Mouse (Mus musculus) skeletal muscle tissue, adult 2 months (tissue): Measurements from ENCODE around the gene Tspan33.
A peak's percentile ranks its signal among the peaks of the same experiment; 100 is the strongest.

Experiments
- DNase-seq: peaks from one replicate; pipeline ENCODE4 v3.0.0-alpha.2; 2012; ENCODE audit warnings: low read depth, low spot score

The Tspan33 gene

DNA sequence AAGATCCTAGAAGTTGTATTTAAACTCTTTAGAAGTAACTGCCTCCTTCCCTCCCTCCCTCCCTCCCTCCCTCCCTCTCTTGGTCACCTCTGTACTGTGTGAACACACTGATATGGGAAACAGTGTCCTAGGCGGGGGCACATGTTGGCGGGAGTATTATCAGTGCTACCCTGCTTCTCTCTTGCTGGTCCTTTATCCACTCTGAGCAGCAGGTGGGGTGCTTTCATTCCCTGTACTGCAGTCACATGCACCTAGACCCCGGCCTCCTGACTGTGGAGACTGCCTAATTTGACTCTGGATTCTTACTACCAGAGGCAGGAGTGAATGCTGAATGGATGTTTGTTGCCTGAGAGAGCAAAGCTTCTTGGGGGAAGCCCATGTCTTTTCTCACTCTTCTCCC lies 3.5 kb downstream of the Tspan33 start:
- no peak for DNase-seq

DNA sequence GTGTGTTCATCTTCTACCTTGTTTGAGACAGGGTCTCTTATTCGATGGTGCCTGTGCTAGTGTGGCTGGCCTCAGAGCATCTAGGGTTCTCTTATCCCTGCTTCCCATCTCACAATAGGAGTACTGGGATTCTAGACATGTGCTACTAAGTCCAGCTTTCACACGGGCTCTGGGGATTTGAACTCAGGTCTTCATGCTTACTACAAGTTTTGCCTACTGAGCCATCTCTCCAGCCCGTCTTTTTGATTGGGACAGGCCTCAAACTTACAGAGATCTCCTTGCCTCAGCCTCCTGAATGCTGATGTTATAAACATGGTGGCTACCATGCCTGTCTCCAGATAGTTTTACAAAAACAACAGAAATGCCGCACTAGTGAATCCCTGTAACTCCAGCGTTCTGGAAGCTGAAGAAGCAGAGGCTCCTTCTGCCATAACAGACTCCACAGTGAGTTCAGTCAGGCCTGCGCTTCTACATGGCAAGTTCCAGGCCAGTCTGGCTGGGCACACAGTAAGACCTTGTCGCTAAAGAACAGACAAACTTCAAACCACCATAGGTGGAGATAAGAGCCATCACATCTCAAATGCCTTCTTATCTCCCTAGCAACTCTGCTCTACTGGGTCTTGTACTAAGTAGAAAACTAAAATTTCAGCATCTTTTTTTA lies 5.2 kb downstream of the Tspan33 start:
- DNase-seq: no peak

DNA sequence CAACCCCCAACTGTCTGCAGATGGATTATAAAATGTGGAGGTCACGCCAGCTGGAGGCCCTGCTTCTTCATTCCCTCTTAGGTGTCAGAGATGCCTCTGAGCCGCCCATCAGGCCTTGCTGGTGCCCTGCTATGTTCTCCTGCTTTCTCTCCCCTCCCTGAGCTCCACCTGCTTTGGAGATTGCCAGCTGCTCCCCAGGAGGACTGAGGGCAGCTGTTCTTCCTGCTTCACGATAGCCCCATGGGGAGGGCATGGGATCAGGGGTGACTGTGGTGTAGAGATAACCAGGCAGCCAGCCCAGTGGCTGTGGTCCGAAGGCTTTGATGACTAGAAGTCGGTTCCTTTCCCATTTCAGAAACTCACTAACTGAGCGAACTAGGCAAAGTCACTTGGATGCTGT lies 7.0 kb downstream of the Tspan33 start:
- DNase-seq: peak; percentile 24

DNA sequence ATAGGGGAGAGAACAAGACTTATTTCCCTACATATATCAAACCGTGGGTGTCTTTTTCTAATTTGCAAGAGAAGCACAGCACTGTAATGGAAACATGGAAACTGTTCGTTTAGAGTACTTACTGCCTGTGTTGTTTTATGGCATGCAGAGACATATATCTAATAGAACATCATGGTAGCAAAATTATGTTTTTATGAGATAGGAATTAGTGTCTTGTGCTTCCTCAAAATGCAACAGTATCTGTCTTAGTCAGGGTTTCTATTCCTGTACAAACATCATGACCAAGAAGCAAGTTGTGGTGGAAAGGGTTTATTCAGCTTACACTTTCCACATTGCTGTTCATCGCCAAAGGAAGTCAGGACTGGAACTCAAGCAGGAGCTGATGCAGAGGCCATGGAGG lies 8.1 kb downstream of the Tspan33 start:
- no peak for DNase-seq

DNA sequence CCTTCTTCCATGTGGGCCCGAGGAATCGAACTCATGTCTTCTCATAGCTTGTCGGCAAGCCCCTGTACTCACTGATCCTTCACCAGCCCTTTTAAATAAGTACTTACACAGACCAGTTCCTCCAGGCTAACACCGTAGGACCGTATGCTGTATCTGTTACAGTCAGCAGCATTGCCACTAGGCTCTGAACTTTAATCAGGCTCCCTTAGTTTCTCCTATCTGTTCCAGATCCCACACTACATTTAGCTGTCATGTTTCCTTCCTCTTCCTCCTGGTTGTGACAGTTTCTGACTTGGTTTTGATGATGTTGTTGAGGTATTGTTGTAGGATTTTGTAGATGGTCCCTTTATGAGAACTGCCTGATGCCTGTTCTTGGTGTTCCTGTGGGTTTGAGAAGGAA lies 10.1 kb downstream of the Tspan33 start:
- DNase-seq: no peak

DNA sequence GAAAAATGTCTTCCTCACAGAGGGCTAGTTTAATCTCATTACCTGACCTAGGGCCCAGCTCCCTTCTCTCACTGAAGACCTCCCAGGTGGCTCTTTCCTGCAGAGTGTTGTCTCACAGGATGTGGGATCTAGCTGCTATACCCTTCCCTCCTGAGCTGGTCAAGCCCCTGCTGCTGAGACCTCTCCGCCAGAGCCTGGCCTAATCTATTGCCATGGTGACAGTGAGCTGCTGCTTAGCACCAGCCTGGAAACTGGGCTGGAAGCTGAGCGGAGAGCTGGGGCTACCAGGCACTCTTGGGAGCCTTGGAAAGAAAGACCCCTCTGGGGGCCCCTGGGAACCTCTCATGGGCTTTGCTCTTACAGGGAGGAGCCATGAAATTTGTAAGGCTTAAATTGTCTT lies 13.9 kb downstream of the Tspan33 start:
- DNase-seq: no peak

DNA sequence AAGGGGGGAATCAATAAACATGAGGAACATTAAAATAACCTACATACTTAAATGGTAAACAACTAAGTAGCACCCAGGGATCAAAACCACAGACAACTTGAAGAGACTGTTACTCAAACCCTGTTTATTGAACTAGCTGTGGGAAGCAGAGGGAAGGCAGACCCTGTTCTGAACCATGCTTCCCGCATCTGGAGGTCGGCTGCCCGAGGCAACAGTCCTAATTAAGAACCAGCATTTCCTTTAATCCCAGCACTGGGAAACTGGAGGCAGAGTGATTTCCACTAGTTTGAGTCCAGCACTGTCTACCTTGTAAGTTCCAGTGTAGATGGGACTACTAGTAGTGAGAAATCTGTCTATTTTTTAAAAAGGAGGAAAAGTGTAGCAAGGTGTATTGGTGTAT lies 17.3 kb downstream of the Tspan33 start:
- no peak for DNase-seq

DNA sequence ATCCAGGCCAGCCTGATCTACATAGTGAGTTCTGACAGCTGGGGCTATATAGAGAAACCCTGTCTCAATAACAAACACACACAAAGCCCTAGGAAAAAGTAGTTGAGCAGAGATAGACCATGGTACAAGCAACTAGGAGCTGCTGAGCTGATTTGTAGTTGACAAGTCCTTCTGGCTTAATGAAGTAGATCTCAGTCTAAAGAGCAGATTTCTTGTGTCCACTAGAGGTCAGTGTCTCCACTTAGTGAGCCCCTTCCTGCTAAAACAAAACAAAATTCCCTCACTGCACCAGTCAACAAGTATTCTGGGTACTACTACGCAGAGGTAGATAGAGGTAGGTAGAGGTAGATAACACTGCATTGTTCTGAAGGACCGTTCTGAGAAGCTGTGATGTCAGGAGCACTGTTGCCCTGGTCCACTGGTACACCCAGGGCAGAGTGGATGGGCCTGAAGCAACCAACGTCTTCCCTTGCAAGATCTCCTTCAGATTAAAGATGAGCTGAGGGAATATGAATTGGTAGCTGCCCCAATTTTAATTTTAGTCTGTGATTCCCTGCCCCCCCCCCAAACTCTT lies 18.1 kb downstream of the Tspan33 start:
- DNase-seq: peak; percentile 45

DNA sequence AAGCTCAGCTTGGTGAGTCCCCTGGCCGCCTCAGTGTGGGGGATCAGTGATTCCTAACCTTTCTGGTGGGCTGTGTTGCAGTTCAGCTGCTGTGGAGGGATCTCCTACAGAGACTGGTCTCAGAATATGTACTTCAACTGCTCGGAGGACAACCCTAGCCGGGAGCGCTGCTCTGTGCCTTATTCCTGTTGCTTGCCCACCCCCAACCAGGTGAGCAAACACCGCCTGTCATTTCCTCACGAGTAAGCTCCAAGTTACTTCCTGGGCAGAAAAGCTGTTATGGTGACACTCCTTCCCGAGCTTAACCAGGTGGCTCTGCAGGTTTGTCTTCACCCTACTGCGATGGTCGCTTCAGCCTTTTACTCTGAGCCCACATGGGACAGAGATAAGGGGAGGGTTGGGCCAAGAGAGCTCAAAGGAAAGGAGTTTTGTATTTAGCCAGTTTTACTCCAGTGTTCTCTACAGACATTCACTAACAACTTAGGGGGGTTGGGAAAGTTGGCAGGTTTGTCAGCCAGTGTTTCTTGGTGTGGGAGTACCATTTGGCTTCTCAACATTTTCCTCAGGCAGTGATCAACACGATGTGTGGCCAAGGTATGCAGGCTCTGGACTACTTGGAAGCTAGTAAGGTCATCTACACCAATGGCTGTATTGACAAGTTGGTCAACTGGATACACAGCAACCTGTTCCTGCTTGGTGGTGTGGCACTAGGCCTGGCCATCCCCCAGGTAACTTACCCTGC lies 22.8 kb downstream of the Tspan33 start:
- no peak for DNase-seq

DNA sequence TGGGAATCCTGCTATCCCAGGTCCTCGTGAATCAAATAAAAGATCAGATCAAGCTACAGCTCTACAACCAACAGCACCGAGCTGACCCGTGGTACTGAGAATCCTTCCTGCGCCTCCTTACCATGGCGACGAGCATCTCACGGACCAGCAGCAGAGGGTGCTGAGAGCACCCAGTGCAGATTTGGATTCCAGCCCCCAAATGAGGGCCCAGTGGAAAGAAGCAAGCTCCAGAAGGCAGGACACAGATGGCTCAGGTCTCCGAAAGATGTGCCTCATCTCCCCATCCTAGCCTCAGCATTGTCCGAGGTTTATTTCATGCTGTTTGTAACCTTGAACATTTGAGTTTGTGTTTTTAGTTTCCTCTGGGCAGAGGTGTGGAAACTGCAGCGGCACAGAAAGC lies 23.5 kb downstream of the Tspan33 start:
- no peak for DNase-seq

DNA sequence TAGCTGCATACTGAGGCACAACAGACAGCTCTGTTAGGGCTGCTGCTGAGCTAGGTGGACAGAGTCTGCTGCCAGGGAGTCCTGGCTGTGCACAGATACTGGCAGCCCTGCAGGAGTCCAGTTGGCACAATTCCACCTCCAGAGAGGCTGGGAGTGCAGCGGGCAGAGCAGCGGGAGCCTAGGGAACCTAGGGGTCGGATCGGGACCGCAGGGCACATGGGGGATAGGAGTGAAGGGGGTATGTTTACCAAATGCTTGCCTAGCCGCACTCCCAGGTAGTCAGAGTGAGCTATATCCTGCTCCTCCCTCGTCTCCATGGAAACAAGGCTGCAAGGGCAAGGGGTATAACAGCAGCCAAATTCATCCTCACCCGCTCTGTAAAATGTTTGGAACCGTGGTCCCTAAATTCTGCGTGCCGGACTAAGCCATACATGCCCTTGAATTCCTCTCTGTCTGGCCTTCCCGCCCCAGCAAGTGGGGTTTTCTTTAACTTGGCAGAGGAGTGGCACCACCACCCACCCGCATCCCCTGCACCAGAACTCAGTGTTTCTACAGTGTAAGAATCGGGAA lies 24.0 kb downstream of the Tspan33 start:
- peak; percentile 59 for DNase-seq

DNA sequence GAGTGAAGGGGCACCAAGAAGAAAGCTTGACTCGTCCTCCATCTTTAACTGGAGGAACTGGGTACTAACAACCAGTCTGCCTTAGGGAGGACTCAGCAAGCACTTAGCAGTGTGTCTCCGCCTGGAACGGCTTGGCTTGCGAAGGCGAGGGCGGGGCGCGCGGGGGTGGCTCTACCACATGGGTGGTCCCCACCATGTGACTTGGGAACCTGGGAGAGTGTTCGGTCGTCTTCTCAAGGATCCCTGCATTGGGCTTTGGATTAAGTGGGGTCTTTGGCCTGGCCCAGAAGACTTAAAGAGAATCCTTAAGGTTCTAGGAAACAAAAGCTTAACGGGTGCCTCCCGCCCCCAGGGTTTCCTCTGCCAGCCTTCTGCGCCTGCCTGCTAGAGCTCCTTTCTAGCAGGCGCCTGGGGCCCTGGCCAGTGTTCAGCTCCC lies 24.9 kb downstream of the Tspan33 start:
- no peak for DNase-seq

DNA sequence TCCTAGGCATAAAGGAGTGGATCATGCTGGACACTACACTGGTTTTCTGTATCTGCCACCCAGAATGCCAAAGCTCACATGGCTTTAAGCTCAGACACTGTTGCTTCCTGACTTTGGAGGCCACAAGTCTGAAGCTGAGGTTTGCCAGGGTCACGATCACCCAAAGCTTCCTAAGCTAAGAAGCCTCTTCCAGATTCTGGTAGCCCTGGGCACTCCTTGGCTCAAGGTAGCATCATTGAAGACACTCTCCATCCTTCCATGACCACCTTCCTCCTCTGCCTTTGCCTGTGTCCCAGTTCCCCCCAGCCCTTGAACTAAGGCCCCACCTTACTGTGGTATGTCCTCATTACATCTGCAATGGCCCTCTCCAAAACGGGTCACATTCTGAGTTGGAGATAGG lies 27.9 kb downstream of the Tspan33 start:
- DNase-seq: no peak

DNA sequence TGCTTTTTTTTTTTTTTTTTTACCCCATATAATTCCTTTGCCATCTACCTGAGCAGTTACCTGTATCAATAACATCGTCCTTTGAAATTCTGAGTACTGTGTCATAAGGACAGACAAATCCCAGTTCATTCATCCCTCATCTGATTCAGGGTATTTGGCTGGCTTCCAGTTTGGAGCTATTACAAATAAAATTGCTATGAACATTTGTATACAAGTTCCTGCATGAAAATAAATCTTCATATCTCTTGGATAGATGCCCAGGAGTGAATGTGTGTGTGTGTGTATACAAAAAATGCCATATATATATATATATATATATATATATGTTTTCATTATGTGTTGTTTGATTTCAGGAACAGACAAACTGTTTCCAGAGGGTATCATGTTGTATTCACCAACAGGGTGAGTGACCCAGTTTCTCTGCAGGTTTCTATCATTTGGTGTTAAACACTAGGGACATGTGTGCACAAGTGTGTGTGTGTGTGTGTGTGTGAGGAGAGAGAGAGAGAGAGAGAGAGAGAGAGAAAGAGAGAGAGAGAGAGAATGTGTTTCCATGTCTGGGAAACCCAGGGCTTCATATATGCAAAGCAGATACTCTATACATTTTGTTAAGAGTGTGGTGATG lies 32.7 kb downstream of the Tspan33 start:
- no peak for DNase-seq

DNA sequence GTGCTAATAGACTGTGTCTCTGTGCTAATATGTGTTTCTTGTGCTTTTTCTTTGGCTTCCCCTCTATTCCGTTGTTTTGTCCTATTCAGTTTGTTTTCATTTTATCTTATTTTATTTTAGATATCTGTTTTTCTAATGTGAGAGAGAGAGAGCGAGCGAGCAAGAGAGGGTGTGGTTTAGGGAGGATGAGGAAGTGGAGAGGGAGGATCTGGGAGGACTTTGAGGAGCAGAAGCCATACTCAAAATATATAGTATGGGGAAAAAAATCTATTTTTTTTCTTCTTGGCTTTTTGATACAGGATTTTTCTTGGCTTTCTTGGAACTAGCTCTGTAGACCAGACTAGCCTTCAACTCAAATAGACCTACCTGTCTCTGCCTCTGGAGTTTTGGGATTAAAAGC lies 34.0 kb downstream of the Tspan33 start:
- no peak for DNase-seq

DNA sequence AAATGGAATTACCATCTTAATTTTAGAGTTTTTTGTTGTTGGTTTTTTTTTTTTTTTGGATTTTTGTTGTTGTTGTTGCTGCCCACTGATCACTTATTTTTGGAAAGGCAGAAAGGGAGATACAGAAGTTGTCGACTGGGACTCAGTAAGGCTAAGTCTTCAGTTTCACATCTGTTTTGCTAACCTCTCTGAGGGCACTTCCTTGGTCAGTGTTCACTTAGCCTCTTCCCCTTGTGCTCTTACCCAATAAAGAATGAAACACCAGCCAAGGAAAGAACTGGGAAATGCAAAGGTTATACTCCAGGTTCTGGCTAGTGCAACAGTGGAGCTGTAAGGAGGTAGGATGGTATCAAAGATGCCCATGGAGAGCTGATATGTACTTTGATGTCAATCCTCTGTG lies 35.5 kb downstream of the Tspan33 start:
- no peak for DNase-seq

DNA sequence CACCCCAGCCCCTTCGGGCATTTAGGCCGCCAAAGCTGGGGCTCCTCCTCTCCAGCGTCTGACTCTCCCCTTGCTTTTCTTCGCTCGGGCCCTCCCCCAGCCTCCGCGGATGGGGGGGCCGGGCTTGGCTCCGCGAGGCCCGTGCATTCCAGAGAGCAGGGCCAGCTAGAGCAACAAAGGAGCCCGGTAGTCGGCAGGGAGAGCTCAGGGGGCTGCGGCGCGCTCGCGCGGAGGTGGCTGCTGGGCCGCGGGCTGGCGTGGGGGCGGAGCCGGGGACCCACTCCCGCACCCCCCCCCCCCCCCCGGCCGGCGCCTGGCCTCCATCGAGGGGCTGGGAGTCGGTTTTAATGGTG lies 41.3 kb downstream of the Tspan33 start, which contains the start of gene Smo:
Gene Smo, plus strand, starts transcription at position 168 of the 353 bp plus-strand sequence.
- DNase-seq: peak; percentile 43

DNA sequence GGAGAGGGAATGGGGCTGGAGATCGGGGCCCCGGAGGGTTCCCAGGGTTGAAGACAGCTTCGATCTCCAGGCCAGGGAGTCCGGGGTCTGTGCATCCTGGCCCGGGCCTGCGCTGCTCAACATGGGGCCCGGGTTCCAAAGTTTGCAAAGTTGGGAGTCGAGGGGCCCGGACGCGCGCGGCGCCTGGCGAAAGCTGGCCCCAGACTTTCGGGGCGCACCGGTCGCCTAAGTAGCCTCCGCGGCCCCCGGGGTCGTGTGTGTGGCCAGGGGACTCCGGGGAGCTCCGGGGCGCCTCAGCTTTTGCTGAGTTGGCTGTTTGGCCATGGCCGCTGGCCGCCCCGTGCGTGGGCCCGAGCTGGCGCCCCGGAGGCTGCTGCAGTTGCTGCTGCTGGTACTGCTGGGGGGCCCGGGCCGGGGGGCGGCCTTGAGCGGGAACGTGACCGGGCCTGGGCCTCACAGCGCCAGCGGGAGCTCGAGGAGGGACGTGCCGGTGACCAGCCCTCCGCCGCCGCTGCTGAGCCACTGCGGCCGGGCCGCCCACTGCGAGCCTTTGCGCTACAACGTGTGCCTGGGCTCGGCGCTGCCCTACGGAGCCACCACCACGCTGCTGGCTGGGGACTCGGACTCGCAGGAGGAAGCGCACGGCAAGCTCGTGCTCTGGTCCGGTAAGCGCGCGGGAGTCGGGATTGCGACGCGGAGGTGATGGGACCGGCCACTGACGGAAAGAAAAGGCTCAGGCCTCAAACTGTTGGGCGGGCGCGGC lies 41.8 kb downstream of the Tspan33 start:
- DNase-seq: peak; percentile 41

DNA sequence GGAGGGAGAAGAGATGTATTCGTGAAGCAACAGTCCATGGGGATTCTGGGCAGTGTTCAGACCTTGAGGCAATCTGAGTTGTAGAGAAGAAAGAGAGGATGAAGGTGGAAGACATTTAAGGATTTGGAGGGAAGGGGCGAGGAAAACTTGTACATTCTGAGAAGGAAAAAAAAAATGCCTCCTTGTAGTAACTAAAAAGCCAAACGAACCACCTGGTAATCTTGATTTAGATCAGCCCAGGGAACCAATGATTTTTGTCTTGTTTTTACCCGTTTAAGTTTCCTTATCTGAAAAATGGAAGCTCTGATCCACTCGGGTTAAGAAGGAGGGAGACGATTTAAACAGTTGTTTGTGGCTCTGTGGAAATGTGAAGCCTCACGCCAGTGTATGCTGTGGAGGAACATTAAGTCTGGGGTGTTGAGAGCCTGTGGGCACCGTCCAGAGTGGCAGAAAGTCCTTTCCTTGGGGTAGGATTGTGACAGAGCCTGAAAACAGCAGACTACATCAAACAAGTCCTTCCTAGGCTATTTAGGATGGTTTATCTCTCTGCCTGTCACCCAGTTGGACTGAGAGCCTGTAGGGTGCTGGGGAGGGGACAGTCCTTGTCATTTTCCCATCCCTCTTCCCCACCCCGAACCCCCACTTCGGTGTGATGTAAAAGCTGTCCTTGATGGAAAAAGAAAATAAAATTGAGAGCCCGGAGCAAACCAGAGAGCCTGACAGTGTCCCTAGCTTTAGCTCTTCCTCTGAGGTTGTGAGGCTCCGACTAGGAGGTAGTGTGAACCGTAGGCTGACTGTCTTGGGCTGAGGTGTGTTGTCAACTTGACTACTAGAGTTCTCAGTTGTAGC lies 42.8 kb downstream of the Tspan33 start:
- DNase-seq: no peak

DNA sequence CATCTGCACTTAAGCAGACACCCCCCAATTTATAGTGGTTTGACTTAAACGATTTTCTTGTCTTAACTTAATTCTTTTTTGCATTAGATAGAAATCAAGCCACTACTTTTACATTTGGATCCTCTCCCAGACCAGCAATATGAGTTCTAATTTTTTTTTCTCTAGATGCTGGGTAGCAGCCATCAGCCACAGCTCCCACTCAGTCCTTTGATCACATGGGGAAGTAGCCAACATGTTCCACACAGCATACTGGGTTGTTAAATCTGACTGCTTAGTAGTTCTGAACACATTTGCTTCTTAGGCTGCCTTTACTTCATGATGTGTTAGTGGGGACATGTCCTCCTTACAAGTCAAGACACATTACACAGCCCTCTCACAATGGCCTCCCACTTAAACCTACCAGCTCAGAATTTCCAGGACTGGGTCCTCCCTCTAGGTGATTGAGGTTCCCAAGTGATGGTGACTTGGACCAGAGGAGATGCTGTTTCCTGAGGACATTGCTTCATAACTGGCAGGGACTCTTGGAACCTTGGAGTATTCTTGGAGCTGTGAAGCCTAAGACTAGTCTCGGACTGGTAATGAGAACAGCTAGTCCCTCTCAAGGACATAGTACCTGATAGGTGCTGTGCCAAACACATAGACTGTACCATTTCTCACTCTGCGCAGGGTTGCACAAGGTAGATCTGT lies 57.6 kb downstream of the Tspan33 start:
- no peak for DNase-seq
